Mouse (Mus musculus) hindbrain, embryonic 11.5 days (tissue): ENCODE results near the gene Acox1. TPM values are rescaled to one million over a fixed set of nuclear protein-coding genes. Genes with fewer than 3 reads are reported as not detected.

Experiments used
- ATAC-seq: fragments of 200-750 bp; cut with Nextera tagmentation; 2 replicates; pipeline ENCODE4 v1.8.0; 2017; ENCODE audit warnings: mild to moderate bottlenecking, moderate TSS enrichment, moderate library complexity; ENCODE audit not compliant: low FRiP score
- DNase-seq: peaks from one replicate; pipeline ENCODE4 v3.0.0-alpha.2; 2015; ENCODE audit warnings: low spot score
- H3K27ac ChIP-seq: fragments of 300-500 bp; sonication (generic); 2 replicates; pipeline ENCODE4 v1.5.1; 2014; ENCODE audit warnings: mild to moderate bottlenecking, low read depth, low read length
- H3K27me3 ChIP-seq: fragments of 300-500 bp; sonication (generic); 2 replicates; pipeline ENCODE4 v1.6.1; 2014; ENCODE audit warnings: mild to moderate bottlenecking, low read length, moderate library complexity, mixed read lengths; ENCODE audit not compliant: control insufficient read depth, insufficient read depth
- H3K36me3 ChIP-seq: fragments of 300-500 bp; sonication (generic); 2 replicates; pipeline ENCODE4 v1.6.1; 2014; ENCODE audit warnings: mild to moderate bottlenecking, low read length, moderate library complexity, mixed read lengths; ENCODE audit not compliant: control insufficient read depth, insufficient read depth
- H3K4me1 ChIP-seq: fragments of 300-500 bp; sonication (generic); replicated peaks from 2 replicates; pipeline ENCODE4 v1.6.1; 2014; ENCODE audit warnings: low read length, mixed read lengths; ENCODE audit not compliant: control insufficient read depth, insufficient read depth
- H3K4me2 ChIP-seq: fragments of 300-500 bp; sonication (generic); replicated peaks from 2 replicates; pipeline ENCODE4 v1.6.1; 2014; ENCODE audit warnings: mild to moderate bottlenecking, low read depth, low read length
- H3K4me3 ChIP-seq: fragments of 300-500 bp; sonication (generic); 2 replicates; pipeline ENCODE4 v1.5.1; 2014; ENCODE audit warnings: low read depth, low read length
- H3K9ac ChIP-seq: fragments of 300-500 bp; sonication (generic); 2 replicates; pipeline ENCODE4 v1.6.1; 2014; ENCODE audit warnings: low read depth, low read length
- H3K9me3 ChIP-seq: fragments of 300-500 bp; sonication (generic); 2 replicates; pipeline ENCODE4 v1.6.1; 2016; ENCODE audit warnings: low read length; ENCODE audit not compliant: control insufficient read depth
- WGBS: fragments of 180-500 bp; shearing (Covaris S2); extraction: QIAGEN DNeasy Blood & Tissue Kit; methylation state at CpG from one replicate; pipeline ENCODE4 v1.1.7; 2014; 5-methylcytosine and 5-hydroxymethylcytosine counted together
- polyA plus RNA-seq: library from polyadenylated mRNA; unstranded; fragments of >200 nt; fragmentation: Nextera tagmentation; extraction: Ambion mirVana; gene quantifications from 2 replicates; pipeline ENCODE4 v1.2.1, GENCODE M21; 2014

Acox1 gene
- polyA plus RNA-seq, 1 experiment from 2014 or later: 31.7 TPM

DNA sequence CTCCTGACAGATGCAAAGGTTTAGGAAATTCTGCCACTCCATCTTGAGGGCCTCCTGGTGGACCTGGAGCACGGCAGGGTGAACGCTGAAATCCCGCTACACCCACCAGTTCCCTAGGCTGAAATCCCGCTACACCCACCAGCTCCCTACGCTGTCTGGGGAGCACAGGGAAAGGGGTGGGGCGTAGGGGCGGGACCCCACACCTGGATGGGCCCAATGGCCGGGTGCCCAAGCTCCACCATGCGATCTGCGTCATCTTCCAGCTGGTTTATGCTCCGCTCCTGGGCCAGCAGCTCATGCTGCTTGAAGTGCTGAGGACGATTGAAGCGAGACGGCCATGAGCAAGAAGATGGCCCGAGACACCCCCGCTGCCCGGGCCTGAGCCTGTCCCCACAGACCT, 33.6 kb upstream of the Acox1 start:
- no peak overlapping the region for H3K4me3 ChIP-seq
- peak overlapping the region; percentile 7; the same call in 1 of the 2 replicates for H3K9ac ChIP-seq
- peaks cover 6% of the 10 kb centered on the region for H3K27me3 ChIP-seq
- no peaks in the 10 kb centered on the region for H3K36me3 ChIP-seq
- DNase-seq (no peak), ATAC-seq (no peak)
- 34% methylated on average over 17 of the region's 17 CpGs for WGBS
- H3K27ac ChIP-seq: no peak overlapping the region
- H3K4me1 ChIP-seq: 0 out of 2 replicates have a peak, but pooled peaks cover 3% of the 10 kb centered on the region
- H3K4me2 ChIP-seq: no peak overlapping the region
- no peaks in the 10 kb centered on the region for H3K9me3 ChIP-seq

DNA sequence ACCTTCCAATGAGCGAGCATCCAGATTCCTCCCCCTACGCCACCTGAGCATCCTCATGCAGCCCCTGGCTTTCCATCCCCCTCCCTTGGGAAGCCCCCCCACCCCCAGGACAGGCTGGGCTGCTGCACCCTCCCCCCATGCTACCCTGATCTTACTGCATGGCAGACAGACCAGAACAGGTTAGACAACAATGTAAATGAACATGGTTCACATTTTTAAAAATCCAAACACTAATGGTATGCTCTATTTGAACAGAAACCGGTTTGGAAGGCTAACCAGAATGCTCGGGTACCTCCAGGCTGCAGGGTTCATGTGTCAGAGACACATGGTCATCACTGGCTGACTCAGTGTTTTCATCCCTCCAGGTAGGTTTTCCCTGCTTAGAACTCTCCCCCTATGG, 29.9 kb upstream of the Acox1 start:
- Histone ChIP-seq H3K27me3 (peaks cover 14% of the 10 kb centered on the region), H3K9me3 (no peaks in the 10 kb centered on the region), H3K4me3 (no peak overlapping the region), H3K9ac (no peak overlapping the region), H3K4me2 (no peak overlapping the region), H3K4me1 (0 out of 2 replicates have a peak, but pooled peaks cover 3% of the 10 kb centered on the region), H3K36me3 (no peaks in the 10 kb centered on the region), H3K27ac (no peak overlapping the region)
- WGBS: 83% methylated on average over 4 of the region's 4 CpGs
- no peak for DNase-seq
- ATAC-seq: no peak

DNA sequence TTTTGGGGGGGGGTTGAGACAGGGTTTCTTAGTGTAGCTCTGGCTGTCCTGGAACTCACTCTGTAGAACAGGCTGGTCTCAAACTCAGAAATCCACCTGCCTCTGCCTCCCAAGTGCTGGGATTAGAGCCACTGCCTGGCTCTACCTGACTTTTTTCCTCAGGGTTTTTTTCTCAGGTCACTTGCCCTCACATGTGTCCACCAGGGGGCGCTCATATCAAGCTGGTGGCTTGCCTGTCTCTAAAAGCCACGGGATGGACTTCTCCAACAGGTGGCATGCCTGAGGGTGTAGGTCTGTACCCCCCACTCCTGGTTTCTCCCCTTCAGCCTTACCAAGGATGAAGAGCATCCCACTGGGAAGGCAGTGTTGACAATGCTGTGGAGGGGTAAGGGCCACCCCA, 27.6 kb upstream of the Acox1 start:
- H3K9ac ChIP-seq: no peak overlapping the region
- H3K4me3 ChIP-seq: no peak overlapping the region
- no peak for ATAC-seq
- 0 out of 2 replicates have a peak, but pooled peaks cover 4% of the 10 kb centered on the region for H3K9me3 ChIP-seq
- H3K4me2 ChIP-seq: no peak overlapping the region
- H3K27ac ChIP-seq: no peak overlapping the region
- WGBS: 4% methylated on average over 2 of the region's 2 CpGs
- DNase-seq: peak; percentile 88
- H3K27me3 ChIP-seq: peaks cover 32% of the 10 kb centered on the region
- H3K4me1 ChIP-seq: 0 out of 2 replicates have a peak, but pooled peaks cover 3% of the 10 kb centered on the region
- no peaks in the 10 kb centered on the region for H3K36me3 ChIP-seq

DNA sequence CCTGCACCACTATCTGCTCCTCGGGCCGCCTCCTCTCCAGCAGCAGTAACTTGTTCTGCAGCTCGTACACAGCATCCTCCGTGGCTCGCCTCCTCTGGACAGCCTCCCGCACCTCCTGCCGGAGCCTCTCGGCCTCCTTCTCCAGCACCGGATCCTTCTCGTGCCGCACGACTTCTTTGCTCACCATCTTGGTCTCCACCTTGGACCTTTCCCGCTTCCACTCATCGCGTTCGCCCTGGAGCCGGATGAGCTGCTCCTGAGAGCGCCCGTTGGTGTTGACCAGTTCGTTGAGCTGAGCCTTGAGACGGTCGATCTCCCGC, 23.9 kb upstream of the Acox1 start:
- H3K9ac ChIP-seq: no peak overlapping the region
- peaks cover 41% of the 10 kb centered on the region for H3K27me3 ChIP-seq
- 0 out of 2 replicates have a peak, but pooled peaks cover 2% of the 10 kb centered on the region for H3K4me1 ChIP-seq
- no peaks in the 10 kb centered on the region for H3K36me3 ChIP-seq
- DNase-seq (no peak), ATAC-seq (no peak)
- WGBS: 16% methylated on average over 23 of the region's 23 CpGs
- H3K4me3 ChIP-seq: peak overlapping the region; percentile 29
- 0 out of 2 replicates have a peak, but pooled peaks cover 4% of the 10 kb centered on the region for H3K9me3 ChIP-seq
- no peak overlapping the region for H3K27ac ChIP-seq
- peak overlapping the region; percentile 51 for H3K4me2 ChIP-seq

DNA sequence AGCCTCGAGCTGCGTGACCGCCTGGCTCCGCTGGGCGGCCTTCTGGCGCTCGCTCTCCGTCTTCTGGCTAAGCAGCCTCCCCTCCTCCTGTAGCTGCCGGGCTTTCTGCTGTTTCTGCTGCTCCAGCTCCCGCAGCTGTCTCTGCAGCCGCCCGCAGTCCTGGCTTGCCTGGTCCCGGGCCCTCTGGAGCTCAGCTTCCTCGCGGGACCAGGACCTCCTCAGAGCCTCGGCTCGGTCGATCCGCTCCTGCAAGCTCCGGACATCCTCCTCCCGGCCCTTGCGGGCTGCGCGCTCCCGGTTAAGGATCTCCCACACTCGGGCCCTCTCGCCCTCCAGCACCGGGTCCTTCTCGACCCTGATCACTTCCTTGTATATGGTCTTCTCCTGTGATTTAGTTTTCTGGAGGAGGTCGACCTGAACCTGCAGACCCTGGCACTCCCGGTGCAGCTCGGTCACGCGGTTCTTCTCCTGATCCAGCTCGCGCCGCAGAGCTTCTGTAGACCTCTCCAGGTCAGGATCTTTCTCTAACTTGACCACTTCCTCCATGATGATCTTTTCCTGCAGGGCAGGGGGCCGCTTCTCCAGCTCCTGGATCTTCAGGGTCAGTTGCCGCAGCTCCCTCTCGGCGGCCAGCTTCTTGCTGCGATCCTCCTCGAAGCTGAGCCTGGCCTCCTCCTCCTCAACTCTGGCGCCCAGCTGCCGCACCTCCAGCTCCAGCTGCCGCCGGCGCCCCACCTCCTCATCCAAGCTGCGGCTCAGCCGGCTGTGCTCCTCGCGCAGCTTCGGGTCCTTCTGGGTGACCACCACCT, 23.3 kb upstream of the Acox1 start:
- Histone ChIP-seq H3K36me3 (no peaks in the 10 kb centered on the region), H3K27ac (no peak overlapping the region), H3K4me3 (peak overlapping the region; percentile 29), H3K4me1 (0 out of 2 replicates have a peak, but pooled peaks cover 2% of the 10 kb centered on the region), H3K9ac (no peak overlapping the region), H3K9me3 (0 out of 2 replicates have a peak, but pooled peaks cover 4% of the 10 kb centered on the region), H3K27me3 (peaks cover 41% of the 10 kb centered on the region), H3K4me2 (peak overlapping the region; percentile 51)
- DNase-seq (peak; percentile 53), ATAC-seq (no peak)
- WGBS: 12% methylated on average over 53 of the region's 53 CpGs

DNA sequence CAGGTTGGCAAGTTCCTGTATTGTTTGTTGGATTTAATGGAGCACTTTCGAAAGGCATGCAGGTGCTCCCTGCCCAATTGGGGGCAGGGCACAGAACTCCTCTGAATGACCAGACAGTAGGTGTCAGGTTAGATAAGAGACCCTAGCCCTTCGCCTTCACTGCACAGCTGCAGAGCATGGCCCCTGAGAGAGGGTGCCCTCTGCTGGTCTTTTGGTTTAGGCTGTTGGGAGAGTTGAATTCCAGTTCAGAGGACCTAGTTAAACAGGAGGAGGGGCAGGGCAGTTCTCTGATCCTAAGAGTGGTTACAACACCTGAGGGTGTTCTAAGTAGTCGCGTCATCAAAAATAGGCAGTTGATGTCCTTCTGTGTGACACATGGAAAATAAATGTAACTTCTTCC, 21.0 kb upstream of the Acox1 start:
- Histone ChIP-seq H3K36me3 (no peaks in the 10 kb centered on the region), H3K9me3 (0 out of 2 replicates have a peak, but pooled peaks cover 4% of the 10 kb centered on the region), H3K9ac (no peak overlapping the region), H3K4me1 (0 out of 2 replicates have a peak, but pooled peaks cover 2% of the 10 kb centered on the region), H3K4me2 (no peak overlapping the region), H3K27ac (no peak overlapping the region), H3K27me3 (peaks cover 38% of the 10 kb centered on the region), H3K4me3 (no peak overlapping the region)
- no peak for ATAC-seq
- peak; percentile 79 for DNase-seq
- 15% methylated on average over 4 of the region's 4 CpGs for WGBS

DNA sequence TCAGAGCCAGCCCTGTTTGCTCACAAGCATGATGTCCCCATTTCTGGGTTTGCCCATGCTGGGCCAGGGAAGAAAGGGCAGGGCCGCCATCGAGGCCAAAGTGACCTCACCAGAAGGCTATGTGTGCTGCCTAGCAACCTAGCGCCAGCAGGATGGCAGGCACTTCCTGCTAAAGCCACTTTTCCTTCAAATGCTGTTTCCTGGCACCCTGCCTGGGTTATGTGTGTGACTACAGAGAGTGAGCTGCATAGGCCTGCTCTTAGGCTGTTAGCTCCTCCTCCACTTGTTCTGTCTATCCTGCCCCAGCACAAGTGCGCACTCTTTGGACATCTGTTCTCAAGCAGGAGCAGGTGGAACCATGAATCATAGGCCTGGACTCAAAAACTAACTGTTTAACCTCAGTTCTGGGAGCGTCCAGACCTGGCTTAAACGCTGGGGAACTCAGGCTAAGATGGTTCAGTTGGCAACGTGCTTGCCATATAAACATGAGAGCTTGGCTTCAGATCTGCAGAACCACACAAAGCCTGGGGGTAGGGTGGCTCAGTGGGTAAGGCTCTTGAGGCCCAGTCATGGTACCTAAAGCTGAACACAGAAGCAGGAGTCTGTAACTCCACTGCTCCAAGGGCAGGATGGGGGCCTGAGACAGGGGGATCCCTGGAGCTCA, 20.0 kb upstream of the Acox1 start:
- ATAC-seq: no peak
- 72% methylated on average over 7 of the region's 7 CpGs for WGBS
- no peak overlapping the region for H3K9ac ChIP-seq

DNA sequence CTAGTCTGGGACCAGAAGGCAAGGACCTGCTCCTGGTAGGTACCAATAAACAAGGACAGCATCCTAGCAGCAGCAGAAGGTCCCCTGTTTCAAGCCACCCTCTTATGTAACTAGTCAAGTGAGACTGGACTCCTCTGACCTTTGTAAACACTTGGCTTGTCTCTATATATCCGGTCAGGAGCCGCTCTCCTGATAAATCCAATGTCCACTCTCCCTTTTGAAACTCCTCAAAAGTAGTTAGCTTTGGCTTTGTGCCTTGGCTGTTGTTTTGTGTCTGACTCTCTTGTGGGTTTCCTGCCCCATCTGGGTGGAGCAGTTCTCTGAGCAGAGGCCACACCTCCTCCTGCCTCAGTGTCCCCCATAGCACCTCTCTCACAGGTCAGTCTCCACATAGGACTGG, 19.4 kb upstream of the Acox1 start:
- Histone ChIP-seq H3K4me3 (no peak overlapping the region), H3K4me2 (no peak overlapping the region), H3K9me3 (0 out of 2 replicates have a peak, but pooled peaks cover 4% of the 10 kb centered on the region), H3K9ac (no peak overlapping the region), H3K36me3 (no peaks in the 10 kb centered on the region), H3K4me1 (0 out of 2 replicates have a peak, but pooled peaks cover 2% of the 10 kb centered on the region), H3K27me3 (peaks cover 27% of the 10 kb centered on the region), H3K27ac (no peak overlapping the region)
- DNase-seq (no peak), ATAC-seq (no peak)
- WGBS: 89% methylated on average over 2 of the region's 2 CpGs

More for the DNA sequence above, 20.0 kb upstream of the Acox1 start:
- no peak overlapping the region for H3K27ac ChIP-seq
- H3K9me3 ChIP-seq: 0 out of 2 replicates have a peak, but pooled peaks cover 4% of the 10 kb centered on the region
- H3K4me1 ChIP-seq: 0 out of 2 replicates have a peak, but pooled peaks cover 2% of the 10 kb centered on the region
- H3K27me3 ChIP-seq: peaks cover 33% of the 10 kb centered on the region
- no peak overlapping the region for H3K4me2 ChIP-seq
- DNase-seq: peak; percentile 34
- H3K4me3 ChIP-seq: no peak overlapping the region
- no peaks in the 10 kb centered on the region for H3K36me3 ChIP-seq
